Mouse (Mus musculus): ENCODE data around the gene Smyd3.

DNA sequence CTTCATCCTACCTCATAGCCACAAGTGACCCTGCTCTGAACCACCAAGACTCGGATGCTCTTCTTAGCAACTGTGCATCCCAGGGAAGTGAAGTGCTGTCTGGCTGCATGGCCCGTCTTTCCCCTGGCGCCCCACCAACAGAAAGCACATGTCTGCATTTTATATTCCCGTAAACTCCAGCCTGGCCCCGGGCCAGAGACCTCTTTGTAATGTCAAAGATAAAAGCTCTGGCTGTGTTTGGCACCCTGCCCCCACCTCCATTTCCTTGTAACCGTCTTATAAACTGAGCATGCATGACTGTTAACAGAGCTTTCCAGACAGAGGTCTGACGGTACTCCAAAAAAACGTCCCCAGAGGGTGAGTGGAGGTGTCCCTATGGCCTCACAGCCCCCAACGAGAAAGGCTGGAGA lies 456.1 kb downstream of the Smyd3 start:
- TF ChIP-seq POLR2A (IDR thresholded peaks at IDR 0.05; ENCODE audit: insufficient read depth, low read length) (no peak), CTCF (IDR thresholded peaks at IDR 0.05; ENCODE audit: low read depth, low read length) (no peak), EP300 (IDR thresholded peaks at IDR 0.05; ENCODE audit: insufficient read depth, low read depth, low read length) (no peak)
